Mouse (Mus musculus) midbrain, postnatal 0 days (tissue): ENCODE data around the gene Aip. TPM values are rescaled to one million over a fixed set of nuclear protein-coding genes. Genes with fewer than 3 reads are reported as not detected.

ENCODE experiments used
- ATAC-seq: fragments of 200-750 bp; cut with Nextera tagmentation; 2 replicates; pipeline ENCODE4 v1.8.0; 2017; ENCODE audit warnings: moderate number of reproducible peaks, mild to moderate bottlenecking, moderate TSS enrichment, moderate library complexity; ENCODE audit not compliant: low FRiP score
- DNase-seq: peaks from one replicate; pipeline ENCODE4 v3.0.0-alpha.2; 2015; ENCODE audit warnings: low spot score
- H3K27ac ChIP-seq: fragments of 300-500 bp; sonication (generic); 2 replicates; pipeline ENCODE4 v1.5.1; 2014; ENCODE audit warnings: low read depth, mild to moderate bottlenecking, low read length, mixed read lengths
- H3K27me3 ChIP-seq: fragments of 300-500 bp; sonication (generic); 2 replicates; pipeline ENCODE4 v1.6.1; 2014; ENCODE audit warnings: low read length, control low read depth, mixed read lengths; ENCODE audit not compliant: insufficient read depth
- H3K36me3 ChIP-seq: fragments of 300-500 bp; sonication (generic); 2 replicates; pipeline ENCODE4 v1.6.1; 2014; ENCODE audit warnings: low read length, control low read depth, mixed read lengths; ENCODE audit not compliant: insufficient read depth
- H3K4me1 ChIP-seq: fragments of 300-500 bp; sonication (generic); 2 replicates; pipeline ENCODE4 v1.6.1; 2014; ENCODE audit warnings: mild to moderate bottlenecking, control low read depth, antibody characterized with exemption, low read length, mixed read lengths; ENCODE audit not compliant: insufficient read depth
- H3K4me2 ChIP-seq: fragments of 300-500 bp; sonication (generic); 2 replicates; pipeline ENCODE4 v1.6.1; 2014; ENCODE audit warnings: low read depth, mild to moderate bottlenecking, low read length, mixed read lengths; ENCODE audit not compliant: poor library complexity, severe bottlenecking
- H3K4me3 ChIP-seq: fragments of 300-500 bp; sonication (generic); 2 replicates; pipeline ENCODE4 v1.5.1; 2014; ENCODE audit warnings: low read depth, mild to moderate bottlenecking, low read length, moderate library complexity
- H3K9ac ChIP-seq: fragments of 300-500 bp; sonication (generic); replicated peaks from 2 replicates; pipeline ENCODE4 v1.6.1; 2014; ENCODE audit warnings: mild to moderate bottlenecking, low read length, moderate library complexity, mixed read lengths; ENCODE audit not compliant: poor library complexity, severe bottlenecking
- H3K9me3 ChIP-seq: fragments of 300-500 bp; sonication (generic); 2 replicates; pipeline ENCODE4 v1.6.1; 2016; ENCODE audit warnings: low read length, control low read depth
- CTCF ChIP-seq: IDR thresholded peaks from 2 replicates; pipeline ENCODE4 v1.5.1; 2016; ENCODE audit warnings: antibody characterized with exemption, mild to moderate bottlenecking
- WGBS: fragments of 180-500 bp; shearing (Covaris S2); extraction: QIAGEN DNeasy Blood & Tissue Kit; methylation state at CpG from one replicate; pipeline ENCODE4 v1.1.7; 2014; 5-methylcytosine and 5-hydroxymethylcytosine counted together
- polyA plus RNA-seq: library from polyadenylated mRNA; unstranded; fragments of >200 nt; fragmentation: Nextera tagmentation; extraction: Ambion mirVana; gene quantifications from 2 replicates; pipeline ENCODE4 v1.2.1, GENCODE M21; 2015
- total RNA-seq: library from RNA; depleted of rRNA; stranded (reverse); fragments of >200 nt; gene quantifications from 2 replicates; pipeline ENCODE4 v1.2.3, GENCODE M21; 2014

Aip gene
- total and polyA plus RNA-seq, 2 experiments from 2014 or later = 49.9 to 87.7 TPM

DNA sequence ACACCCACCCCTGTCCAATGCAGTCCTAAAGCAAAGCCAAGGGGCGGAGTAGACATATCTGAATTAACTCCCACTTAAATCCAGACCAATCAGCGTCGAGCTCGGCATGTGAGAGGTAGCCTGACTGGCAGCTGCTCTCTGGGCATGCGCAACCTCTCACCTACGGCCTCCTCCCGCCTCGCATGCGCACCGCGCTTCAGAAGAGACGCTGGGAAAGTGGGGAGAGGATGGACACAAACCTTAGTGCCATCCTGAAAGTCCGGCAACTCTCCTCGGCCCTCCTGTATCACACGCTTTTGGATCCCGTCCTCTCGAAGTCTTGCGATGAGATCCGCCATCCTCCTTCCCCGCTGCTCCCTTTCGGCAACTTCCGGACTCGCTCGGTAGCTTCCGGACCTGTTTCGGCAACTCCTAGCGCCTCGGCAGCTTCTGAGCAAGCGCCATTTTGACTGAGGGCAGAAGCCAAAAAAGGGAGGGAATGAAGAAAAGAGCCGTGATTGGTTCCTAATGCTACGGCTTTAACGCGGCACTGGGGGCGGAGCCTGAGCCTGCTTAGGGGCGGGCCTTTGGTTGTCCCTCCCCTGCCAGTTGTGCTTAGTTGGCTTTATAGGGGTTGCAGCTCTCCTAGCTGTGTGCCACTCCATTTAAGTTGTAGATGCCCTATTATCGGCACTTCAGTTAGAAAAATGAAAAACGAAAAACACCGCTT is 4.4 kb downstream of the Aip start:
- Histone ChIP-seq H3K27ac (peak overlapping the region; percentile 86), H3K27me3 (no peaks in the 10 kb centered on the region), H3K9ac (peak overlapping the region; percentile 64), H3K36me3 (peaks cover 16% of the 10 kb centered on the region), H3K4me3 (peak overlapping the region; percentile 44), H3K4me1 (peaks cover 7% of the 10 kb centered on the region), H3K9me3 (no peaks in the 10 kb centered on the region), H3K4me2 (peak overlapping the region; percentile 46)
- ATAC-seq = peak; percentile 89
- TF ChIP-seq CTCF = no peak; the same call in 1 of the 2 replicates
- WGBS = 4% methylated on average over 38 of the region's 38 CpGs
- peak; percentile 99 for DNase-seq

GRCm38 (mm10) chr19:4120496-4120895 is 5.2 kb downstream of the Aip start:
- Histone ChIP-seq H3K4me3 (peak overlapping the region; percentile 44), H3K4me2 (peak overlapping the region; percentile 46), H3K36me3 (peaks cover 24% of the 10 kb centered on the region), H3K27me3 (no peaks in the 10 kb centered on the region), H3K27ac (peak overlapping the region; percentile 86), H3K4me1 (peaks cover 7% of the 10 kb centered on the region), H3K9me3 (no peaks in the 10 kb centered on the region), H3K9ac (peak overlapping the region; percentile 42)
- 96% methylated on average over 2 of the region's 2 CpGs for WGBS
- TF ChIP-seq CTCF = no peak
- DNase-seq (no peak), ATAC-seq (no peak)

DNA sequence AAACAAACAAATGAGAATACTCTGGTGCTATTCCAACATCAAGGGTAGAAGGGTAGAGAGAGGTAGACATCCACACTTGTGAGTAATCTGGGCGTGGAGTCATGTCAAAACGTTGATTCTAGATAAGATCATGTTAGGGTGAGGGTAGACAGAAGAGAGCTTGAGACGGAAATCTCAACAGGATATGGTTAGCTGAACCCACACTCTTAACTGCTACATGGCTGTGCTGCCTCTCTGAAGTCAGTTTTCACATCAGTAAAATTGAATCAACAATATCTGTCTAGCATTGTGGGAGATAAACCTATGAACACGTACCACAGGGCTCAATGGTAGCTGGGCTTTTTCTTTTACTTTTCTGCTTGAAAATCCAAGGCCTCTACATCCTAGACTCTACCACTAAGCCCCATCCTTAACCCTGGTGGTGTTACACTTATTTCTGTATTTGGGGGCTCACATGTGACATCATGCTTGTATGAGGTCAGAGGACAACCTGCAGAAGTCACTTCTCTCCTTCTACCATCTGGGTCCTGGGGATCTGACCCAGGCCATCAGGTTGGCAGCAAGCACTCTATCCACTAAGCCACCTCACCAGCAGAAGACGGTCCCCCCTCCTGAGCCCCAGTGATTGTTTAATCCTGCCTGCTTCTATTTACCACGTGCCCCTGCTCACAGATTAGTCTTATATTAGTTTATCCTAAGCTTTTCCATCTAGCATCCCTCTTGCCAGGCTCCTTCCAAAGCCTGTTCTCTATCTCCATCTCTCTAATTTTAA is 5.8 kb downstream of the Aip start:
- Histone ChIP-seq H3K27ac (peak overlapping the region; percentile 86; the same call in 1 of the 2 replicates), H3K4me1 (peaks cover 7% of the 10 kb centered on the region), H3K9ac (peak overlapping the region; percentile 42), H3K27me3 (no peaks in the 10 kb centered on the region), H3K9me3 (no peaks in the 10 kb centered on the region), H3K4me2 (peak overlapping the region; percentile 46), H3K4me3 (peak overlapping the region; percentile 44; the same call in 1 of the 2 replicates), H3K36me3 (peaks cover 30% of the 10 kb centered on the region)
- DNase-seq (no peak), ATAC-seq (no peak)
- TF ChIP-seq CTCF = no peak
- 88% methylated on average over 6 of the region's 6 CpGs for WGBS

DNA sequence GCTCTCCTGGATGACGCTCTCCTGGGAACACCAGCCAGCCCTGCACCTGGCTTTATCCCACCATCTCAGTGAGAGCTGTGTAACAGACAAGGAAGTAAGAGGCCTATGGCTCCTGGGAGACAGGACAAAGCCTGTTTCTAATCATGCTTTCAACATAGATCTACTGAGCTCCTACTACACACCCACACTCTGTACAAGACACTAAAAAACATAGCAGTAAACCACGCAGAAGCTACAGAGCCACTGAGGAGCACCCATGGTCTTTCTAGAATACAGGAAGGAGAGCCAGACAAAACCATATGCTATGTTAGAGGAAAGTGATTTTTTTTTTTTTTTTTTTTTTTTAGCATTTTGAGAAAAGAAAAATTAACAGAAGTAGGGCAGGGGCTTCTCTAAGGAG is 7.3 kb downstream of the Aip start:
- ATAC-seq = no peak
- no peak for TF ChIP-seq CTCF
- WGBS = 90% methylated on average over 2 of the region's 2 CpGs

GRCm38 (mm10) chr19:4117006-4117405 is 8.7 kb downstream of the Aip start:
- no peak overlapping the region for H3K4me3 ChIP-seq
- WGBS = 96% methylated on average over 7 of the region's 7 CpGs
- no peak for TF ChIP-seq CTCF
- ATAC-seq (no peak), DNase-seq (no peak)
- H3K27ac ChIP-seq = no peak overlapping the region
- H3K9ac ChIP-seq = no peak overlapping the region
- H3K4me1 ChIP-seq = peaks cover 7% of the 10 kb centered on the region
- H3K9me3 ChIP-seq = no peaks in the 10 kb centered on the region
- no peaks in the 10 kb centered on the region for H3K27me3 ChIP-seq
- no peak overlapping the region for H3K4me2 ChIP-seq
- peaks cover 58% of the 10 kb centered on the region for H3K36me3 ChIP-seq

More for the DNA sequence above, 7.3 kb downstream of the Aip start:
- Histone ChIP-seq H3K36me3 (peaks cover 45% of the 10 kb centered on the region), H3K9me3 (no peaks in the 10 kb centered on the region), H3K27ac (no peak overlapping the region), H3K4me2 (no peak overlapping the region), H3K4me1 (peaks cover 7% of the 10 kb centered on the region), H3K9ac (no peak overlapping the region), H3K4me3 (no peak overlapping the region), H3K27me3 (no peaks in the 10 kb centered on the region)
- DNase-seq = no peak

- Histone ChIP-seq H3K4me3 (no peak overlapping the region), H3K4me2 (no peak overlapping the region), H3K27me3 (no peaks in the 10 kb centered on the region), H3K9me3 (no peaks in the 10 kb centered on the region), H3K9ac (no peak overlapping the region), H3K36me3 (peaks cover 70% of the 10 kb centered on the region), H3K27ac (no peak overlapping the region), H3K4me1 (peaks cover 7% of the 10 kb centered on the region)
- TF ChIP-seq CTCF = no peak
- ATAC-seq = no peak
- DNase-seq = no peak
- 84% methylated on average over 11 of the region's 11 CpGs for WGBS
These were observed 9.8 kb downstream of the Aip start for GRCm38 (mm10) chr19:4115816-4116215.
